Mouse (Mus musculus) kidney, embryonic 15.5 days (tissue): ENCODE measurements around the gene Negr1. TPM values are rescaled to one million over a fixed set of nuclear protein-coding genes. Genes with fewer than 3 reads are reported as not detected.

Experiments
- ATAC-seq: fragments of 200-750 bp; cut with Nextera tagmentation; replicated peaks from 2 replicates; pipeline ENCODE4 v1.8.0; 2017; ENCODE audit warnings: moderate TSS enrichment; ENCODE audit not compliant: low FRiP score
- H3K27ac ChIP-seq: fragments of 300-500 bp; sonication (generic); 2 replicates; pipeline ENCODE4 v1.5.1; 2015; ENCODE audit warnings: mild to moderate bottlenecking, inconsistent platforms
- H3K27me3 ChIP-seq: fragments of 300-500 bp; sonication (generic); 2 replicates; pipeline ENCODE4 v1.6.1; 2015; ENCODE audit warnings: inconsistent platforms
- H3K36me3 ChIP-seq: fragments of 300-500 bp; sonication (generic); 2 replicates; pipeline ENCODE4 v1.6.1; 2015; ENCODE audit warnings: inconsistent platforms
- H3K4me1 ChIP-seq: fragments of 300-500 bp; sonication (generic); 2 replicates; pipeline ENCODE4 v1.6.1; 2015; ENCODE audit warnings: inconsistent platforms
- H3K4me2 ChIP-seq: fragments of 300-500 bp; sonication (generic); 2 replicates; pipeline ENCODE4 v1.6.1; 2015; ENCODE audit warnings: moderate library complexity, mild to moderate bottlenecking, inconsistent platforms
- H3K4me3 ChIP-seq: fragments of 300-500 bp; sonication (generic); replicated peaks from 2 replicates; pipeline ENCODE4 v1.5.1; 2015; ENCODE audit warnings: mild to moderate bottlenecking, inconsistent platforms
- H3K9ac ChIP-seq: fragments of 300-500 bp; sonication (generic); 2 replicates; pipeline ENCODE4 v1.6.1; 2015; ENCODE audit warnings: mild to moderate bottlenecking, inconsistent platforms
- H3K9me3 ChIP-seq: fragments of 300-500 bp; sonication (generic); replicated peaks from 2 replicates; pipeline ENCODE4 v1.6.1; 2016; ENCODE audit warnings: inconsistent platforms
- WGBS: fragments of 180-500 bp; shearing (Covaris S2); methylation state at CpG from one replicate; pipeline ENCODE4 v1.1.7; 2015; ENCODE audit warnings: mixed read lengths; 5-methylcytosine and 5-hydroxymethylcytosine counted together
- polyA plus RNA-seq: library from polyadenylated mRNA; unstranded; fragments of >200 nt; fragmentation: Nextera tagmentation; extraction: Ambion mirVana; gene quantifications from 2 replicates; pipeline ENCODE4 v1.2.1, GENCODE M21; 2015

Gene Negr1
- polyA plus RNA-seq, 1 experiment from 2014 or later, result 11.2 TPM

DNA sequence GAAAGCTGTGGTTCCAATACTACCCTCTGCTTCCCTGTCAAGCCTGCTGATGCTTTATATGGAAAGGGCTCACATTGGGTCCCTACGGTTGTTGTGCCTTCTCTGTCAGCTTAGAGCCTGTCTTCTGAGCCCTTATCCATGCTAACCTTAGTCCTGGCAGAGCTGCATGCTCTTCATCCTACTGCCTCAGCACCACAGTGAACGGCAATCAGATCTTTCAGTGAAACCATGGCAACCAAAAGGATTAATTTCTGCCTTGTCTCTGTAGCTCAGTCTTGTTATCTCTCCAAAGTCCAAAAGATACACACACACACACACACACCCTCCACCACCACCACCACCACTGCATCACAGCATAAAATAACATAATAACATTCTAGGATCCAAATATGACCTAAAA is 656.2 kb downstream of the Negr1 start:
- no peak overlapping the region for H3K4me2 ChIP-seq
- no peaks in the 10 kb centered on the region for H3K4me1 ChIP-seq
- no peak overlapping the region for H3K4me3 ChIP-seq
- ATAC-seq, result no peak
- 73% methylated on average over 2 of the region's 2 CpGs for WGBS
- H3K9me3 ChIP-seq, result no peaks in the 10 kb centered on the region
- no peaks in the 10 kb centered on the region for H3K36me3 ChIP-seq
- no peak overlapping the region for H3K9ac ChIP-seq
- H3K27me3 ChIP-seq, result no peaks in the 10 kb centered on the region
- H3K27ac ChIP-seq, result no peak overlapping the region

GRCm38 (mm10) chr3:157224920-157225319 is 663.3 kb downstream of the Negr1 start:
- Histone ChIP-seq H3K4me1 (no peaks in the 10 kb centered on the region), H3K9ac (no peak overlapping the region), H3K27ac (no peak overlapping the region), H3K4me2 (no peak overlapping the region), H3K27me3 (no peaks in the 10 kb centered on the region), H3K4me3 (no peak overlapping the region), H3K9me3 (no peaks in the 10 kb centered on the region), H3K36me3 (no peaks in the 10 kb centered on the region)
- no peak for ATAC-seq
- whole genome bisulfite sequencing, result 69% methylated on average over 4 of the region's 4 CpGs

DNA sequence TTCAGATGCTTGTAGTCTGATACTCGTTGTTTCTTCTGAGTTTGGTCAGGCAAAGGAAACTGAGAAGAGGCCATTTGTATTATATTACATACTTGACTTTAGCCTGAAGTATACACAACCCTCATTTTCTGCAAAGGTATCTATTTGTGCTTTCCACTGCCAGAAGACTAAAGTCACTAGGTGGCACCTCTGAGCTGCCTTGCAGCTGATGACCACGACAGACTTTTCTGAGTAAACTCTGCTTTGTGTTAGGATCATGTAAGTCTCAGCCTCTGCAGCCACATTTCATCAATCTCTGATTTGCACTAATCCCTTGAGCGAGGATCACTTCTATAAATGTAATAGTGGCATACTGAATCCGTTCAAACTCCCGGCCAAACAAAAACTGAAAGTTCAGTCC is 671.1 kb downstream of the Negr1 start:
- Histone ChIP-seq H3K27ac (no peak overlapping the region), H3K4me2 (no peak overlapping the region), H3K9ac (no peak overlapping the region), H3K27me3 (no peaks in the 10 kb centered on the region), H3K4me3 (no peak overlapping the region), H3K4me1 (0 out of 2 replicates have a peak, but pooled peaks cover 2% of the 10 kb centered on the region), H3K9me3 (no peaks in the 10 kb centered on the region), H3K36me3 (no peaks in the 10 kb centered on the region)
- ATAC-seq, result 0 out of 2 replicates have a peak, but pooled peaks have one; percentile 36
- 30% methylated on average over 5 of the region's 5 CpGs for WGBS

- H3K27me3 ChIP-seq, result no peaks in the 10 kb centered on the region
- 68% methylated on average over 1 of the region's 1 CpGs for WGBS
- H3K4me1 ChIP-seq, result no peaks in the 10 kb centered on the region
- no peak overlapping the region for H3K27ac ChIP-seq
- no peak overlapping the region for H3K4me3 ChIP-seq
- no peaks in the 10 kb centered on the region for H3K36me3 ChIP-seq
- H3K9me3 ChIP-seq, result no peaks in the 10 kb centered on the region
- ATAC-seq, result no peak; the same call in 1 of the 2 replicates
- no peak overlapping the region for H3K4me2 ChIP-seq
- no peak overlapping the region for H3K9ac ChIP-seq
These were observed 678.6 kb downstream of the Negr1 start for GRCm38 (mm10) chr3:157240240-157240639.

GRCm38 (mm10) chr3:157255446-157255845 is 693.9 kb downstream of the Negr1 start:
- Histone ChIP-seq H3K4me1 (no peaks in the 10 kb centered on the region), H3K4me2 (no peak overlapping the region), H3K27me3 (no peaks in the 10 kb centered on the region), H3K27ac (no peak overlapping the region), H3K9ac (no peak overlapping the region), H3K36me3 (no peaks in the 10 kb centered on the region), H3K4me3 (no peak overlapping the region), H3K9me3 (no peaks in the 10 kb centered on the region)
- no peak for ATAC-seq
- WGBS, result 50% methylated on average over 1 of the region's 1 CpGs

DNA sequence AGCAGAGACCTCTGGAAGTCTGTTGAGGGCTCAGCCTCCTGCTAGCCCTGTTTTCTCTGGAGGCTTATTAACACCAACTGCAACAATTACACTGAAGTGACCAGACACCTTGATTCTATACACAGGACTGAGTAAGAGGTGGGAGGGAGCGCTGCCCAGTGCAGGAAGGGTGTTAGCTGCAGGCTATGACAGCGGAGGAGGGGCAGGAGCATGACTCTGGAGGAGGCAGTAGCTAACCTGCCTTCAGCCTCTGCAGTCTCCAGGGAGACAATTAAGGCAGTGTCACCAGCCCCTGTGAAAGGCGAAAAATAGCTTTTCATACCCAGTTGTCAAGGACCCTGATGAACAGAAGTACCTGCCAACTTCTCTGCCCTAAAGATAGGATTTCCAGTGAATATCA is 694.3 kb downstream of the Negr1 start:
- Histone ChIP-seq H3K27ac (no peak overlapping the region), H3K9ac (no peak overlapping the region), H3K36me3 (no peaks in the 10 kb centered on the region), H3K4me1 (no peaks in the 10 kb centered on the region), H3K4me2 (no peak overlapping the region), H3K27me3 (no peaks in the 10 kb centered on the region), H3K9me3 (no peaks in the 10 kb centered on the region), H3K4me3 (no peak overlapping the region)
- 30% methylated on average over 3 of the region's 3 CpGs for WGBS
- ATAC-seq, result no peak

GRCm38 (mm10) chr3:157268742-157269141 is 707.1 kb downstream of the Negr1 start:
- Histone ChIP-seq H3K9me3 (no peaks in the 10 kb centered on the region), H3K27ac (no peak overlapping the region), H3K4me2 (no peak overlapping the region), H3K4me1 (no peaks in the 10 kb centered on the region), H3K4me3 (no peak overlapping the region), H3K9ac (no peak overlapping the region), H3K36me3 (no peaks in the 10 kb centered on the region), H3K27me3 (no peaks in the 10 kb centered on the region)
- WGBS, result 63% methylated on average over 4 of the region's 4 CpGs
- no peak for ATAC-seq

DNA sequence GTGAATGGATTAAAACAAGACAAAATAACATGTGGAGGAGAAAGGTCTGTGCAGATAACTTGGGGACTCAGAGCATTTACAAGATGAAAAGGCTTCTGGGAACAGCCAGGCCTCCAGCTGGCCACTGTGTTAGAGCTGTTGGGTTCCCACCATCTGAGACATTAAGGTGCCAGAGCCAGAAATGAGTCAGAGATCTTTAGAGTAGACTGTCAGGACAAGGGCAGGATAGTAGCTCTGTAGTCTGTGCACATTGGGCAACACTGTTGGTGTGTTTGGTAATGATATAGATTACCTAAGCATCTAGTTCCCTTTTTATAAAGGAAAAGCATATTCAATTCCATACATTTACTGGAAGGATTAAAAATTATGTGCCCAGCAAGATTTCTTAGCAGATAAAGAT is 710.8 kb downstream of the Negr1 start:
- no peak for ATAC-seq
- Histone ChIP-seq H3K4me3 (no peak overlapping the region), H3K4me1 (no peaks in the 10 kb centered on the region), H3K27ac (no peak overlapping the region), H3K9me3 (no peaks in the 10 kb centered on the region), H3K36me3 (no peaks in the 10 kb centered on the region), H3K4me2 (no peak overlapping the region), H3K27me3 (no peaks in the 10 kb centered on the region), H3K9ac (no peak overlapping the region)

GRCm38 (mm10) chr3:157274143-157274542 is 712.5 kb downstream of the Negr1 start:
- ATAC-seq, result no peak
- Histone ChIP-seq H3K27ac (no peak overlapping the region), H3K4me1 (no peaks in the 10 kb centered on the region), H3K9ac (no peak overlapping the region), H3K36me3 (no peaks in the 10 kb centered on the region), H3K9me3 (no peaks in the 10 kb centered on the region), H3K27me3 (no peaks in the 10 kb centered on the region), H3K4me3 (no peak overlapping the region), H3K4me2 (no peak overlapping the region)
- 87% methylated on average over 1 of the region's 1 CpGs for WGBS

- H3K4me3 ChIP-seq, result no peak overlapping the region
- H3K36me3 ChIP-seq, result no peaks in the 10 kb centered on the region
- no peaks in the 10 kb centered on the region for H3K27me3 ChIP-seq
- no peak overlapping the region for H3K27ac ChIP-seq
- H3K4me1 ChIP-seq, result no peaks in the 10 kb centered on the region
- no peak for ATAC-seq
- no peaks in the 10 kb centered on the region for H3K9me3 ChIP-seq
- H3K4me2 ChIP-seq, result no peak overlapping the region
- no peak overlapping the region for H3K9ac ChIP-seq
These were observed 718.1 kb downstream of the Negr1 start for GRCm38 (mm10) chr3:157279717-157280116.

- ATAC-seq, result no peak
- Histone ChIP-seq H3K4me3 (no peak overlapping the region), H3K36me3 (no peaks in the 10 kb centered on the region), H3K4me1 (no peaks in the 10 kb centered on the region), H3K9ac (no peak overlapping the region), H3K9me3 (no peaks in the 10 kb centered on the region), H3K27ac (no peak overlapping the region), H3K27me3 (no peaks in the 10 kb centered on the region), H3K4me2 (no peak overlapping the region)
These were observed 719.7 kb downstream of the Negr1 start for GRCm38 (mm10) chr3:157281259-157281658.

DNA sequence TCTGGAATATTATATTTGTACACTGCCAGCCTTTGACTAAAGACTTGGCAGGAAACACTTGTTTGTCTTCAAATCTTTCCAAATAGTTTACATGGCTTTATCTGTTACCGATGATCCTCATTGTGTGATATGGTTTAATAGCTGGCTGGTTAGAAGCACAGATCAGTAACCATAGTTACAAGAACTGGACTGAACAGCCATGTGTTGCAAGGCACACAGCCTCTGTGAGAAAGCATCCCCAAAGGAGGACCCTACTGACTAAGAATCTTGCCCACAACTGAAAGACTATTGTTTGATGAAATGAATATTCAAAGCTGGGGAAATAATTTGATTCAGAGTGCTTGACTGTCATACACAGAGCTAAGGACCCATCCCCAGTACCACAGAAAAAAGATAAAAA is 729.7 kb downstream of the Negr1 start:
- Histone ChIP-seq H3K4me3 (no peak overlapping the region), H3K27ac (no peak overlapping the region), H3K4me2 (no peak overlapping the region), H3K9ac (no peak overlapping the region), H3K4me1 (no peaks in the 10 kb centered on the region), H3K36me3 (no peaks in the 10 kb centered on the region), H3K9me3 (no peaks in the 10 kb centered on the region), H3K27me3 (no peaks in the 10 kb centered on the region)
- ATAC-seq, result no peak
- 88% methylated on average over 1 of the region's 1 CpGs for WGBS

DNA sequence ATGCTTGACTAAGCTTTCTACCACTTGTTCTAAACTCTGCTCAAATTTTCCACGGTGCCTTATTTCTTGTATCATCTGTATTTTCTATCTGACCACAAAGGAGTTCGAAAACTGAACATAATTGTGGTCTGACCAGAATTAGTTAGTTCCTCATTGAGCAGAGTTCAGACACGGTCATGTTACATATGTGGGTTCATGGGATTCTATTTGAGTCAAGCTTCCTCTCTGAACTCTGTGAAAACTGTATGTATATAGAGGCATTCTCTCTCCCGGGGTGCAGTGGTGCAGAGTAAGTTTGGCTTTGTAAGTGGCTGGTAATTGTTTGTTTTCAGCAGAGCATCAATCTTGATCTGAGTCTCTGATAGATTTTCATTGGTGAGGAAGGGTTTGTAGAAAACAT is 735.6 kb downstream of the Negr1 start:
- no peak overlapping the region for H3K4me2 ChIP-seq
- ATAC-seq, result no peak
- H3K9me3 ChIP-seq, result no peaks in the 10 kb centered on the region
- H3K27ac ChIP-seq, result no peak overlapping the region
- no peaks in the 10 kb centered on the region for H3K36me3 ChIP-seq
- WGBS, result 79% methylated on average over 4 of the region's 4 CpGs
- no peaks in the 10 kb centered on the region for H3K4me1 ChIP-seq
- H3K27me3 ChIP-seq, result no peaks in the 10 kb centered on the region
- H3K9ac ChIP-seq, result no peak overlapping the region
- no peak overlapping the region for H3K4me3 ChIP-seq
